Mouse (Mus musculus) layer of hippocampus, adult 18-20 months (tissue): ENCODE measurements around the gene Enah. TPM values are rescaled to one million over a fixed set of nuclear protein-coding genes. Genes with fewer than 3 reads are reported as not detected.

Experiments used
- DNase-seq, 2 experiments: peaks; one replicate each; pipeline ENCODE4 v3.0.0; 2022; ENCODE audit warnings: low spot score in 2 of 2
- total RNA-seq, 2 experiments: library from RNA; stranded (reverse); gene quantifications; 2 replicates each; pipeline ENCODE4 v1.2.3; 2021

Gene Enah
- total RNA-seq, 2 experiments from 2014 or later = 183 to 190 TPM

- DNase-seq = no peak
Observed at GRCm38 (mm10) chr1:182028231-182029210, 8.7 kb upstream of the Enah start.

- DNase-seq = no peak
Observed at GRCm38 (mm10) chr1:182027426-182027979, 7.7 kb upstream of the Enah start.

DNA sequence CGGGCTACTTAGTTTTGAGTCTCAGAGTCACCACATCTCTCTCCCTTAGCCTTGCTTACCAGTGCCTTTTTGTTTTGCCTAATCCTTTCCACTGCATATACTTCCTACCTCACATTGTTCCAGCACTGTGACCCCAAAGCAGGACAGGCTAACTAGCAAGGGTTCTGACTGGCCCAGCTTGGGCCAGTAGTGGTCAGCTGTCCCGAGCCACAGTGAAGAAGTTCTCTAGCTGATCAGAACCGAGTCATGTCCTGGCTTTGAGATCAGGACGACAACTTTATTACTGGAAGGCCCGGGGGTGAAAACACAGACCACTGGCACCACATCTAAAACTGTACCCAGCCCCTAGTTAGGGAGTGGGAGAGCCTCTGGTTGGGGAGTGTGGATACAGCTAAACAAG is 7.0 kb upstream of the Enah start:
- no peak for DNase-seq

GRCm38 (mm10) chr1:182026120-182026519 is 6.3 kb upstream of the Enah start:
- no peak for DNase-seq

- DNase-seq = no peak
Observed at GRCm38 (mm10) chr1:182021691-182022299, 2.0 kb upstream of the Enah start.

DNA sequence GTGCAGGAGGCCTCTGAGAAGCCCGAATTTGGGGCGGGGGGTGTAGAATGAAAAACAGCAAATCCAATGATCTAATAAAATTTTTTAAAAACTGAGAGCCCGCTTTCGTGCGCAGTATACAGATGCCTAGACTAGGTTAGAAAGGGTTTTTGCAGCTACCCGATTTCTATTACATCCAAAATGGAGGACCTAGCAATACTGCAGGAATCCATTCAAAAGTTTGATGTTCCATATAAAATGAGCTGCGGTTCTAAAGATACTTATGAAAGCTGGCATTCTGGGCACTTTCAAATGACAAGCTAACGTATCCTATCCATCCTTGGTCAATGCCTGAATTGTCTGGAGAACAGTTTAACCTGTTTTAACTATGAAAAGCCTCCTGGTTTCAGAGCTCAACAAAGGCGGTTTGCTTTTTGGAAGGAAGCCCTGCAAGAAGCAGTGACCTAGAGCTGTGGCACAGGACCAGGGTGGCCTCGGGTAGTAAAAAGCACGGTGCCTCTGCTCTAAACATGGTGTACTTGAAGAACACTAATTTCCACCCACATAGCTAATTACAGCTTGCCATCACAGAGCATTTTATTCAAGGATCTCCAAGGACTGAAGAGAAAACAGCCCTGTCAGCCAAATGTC is 1.2 kb upstream of the Enah start:
- DNase-seq = peak in 1 of 2 experiments; percentile 49

DNA sequence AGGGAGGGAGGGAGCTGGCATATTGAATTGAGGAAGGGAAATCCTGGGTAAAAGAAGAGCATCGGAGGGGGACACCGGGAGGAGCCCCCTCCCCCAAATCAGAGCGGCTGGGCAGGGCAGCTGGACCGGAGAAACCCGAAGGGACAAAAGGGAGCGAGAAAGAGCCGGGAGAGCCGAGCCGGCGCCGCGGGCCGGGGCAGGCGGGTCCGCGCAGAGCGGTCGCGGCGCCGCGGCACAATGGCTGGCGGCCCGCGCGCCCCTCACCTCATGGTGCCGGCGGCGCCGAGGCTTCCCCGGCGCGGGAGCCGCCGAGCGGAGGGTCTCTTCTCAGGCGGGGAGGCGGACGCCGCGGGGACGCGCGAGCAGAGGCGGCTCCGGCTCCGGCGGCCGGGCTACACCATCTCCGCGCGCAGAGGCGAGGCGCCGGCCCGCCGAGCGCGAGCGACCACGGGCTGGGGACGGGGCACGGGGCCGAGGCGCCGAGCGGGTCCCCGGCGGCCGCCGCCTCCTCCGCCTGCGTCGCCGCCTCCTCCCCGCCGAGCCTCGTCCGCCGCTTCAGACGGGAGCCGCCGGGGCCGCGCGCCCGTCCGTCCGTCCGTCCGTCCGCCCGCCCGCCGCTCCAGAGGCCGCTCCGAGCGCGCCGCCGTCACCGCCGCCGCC is 394 bp downstream of the Enah start:
- peak in 1 of 2 experiments; percentile 12 for DNase-seq

DNA sequence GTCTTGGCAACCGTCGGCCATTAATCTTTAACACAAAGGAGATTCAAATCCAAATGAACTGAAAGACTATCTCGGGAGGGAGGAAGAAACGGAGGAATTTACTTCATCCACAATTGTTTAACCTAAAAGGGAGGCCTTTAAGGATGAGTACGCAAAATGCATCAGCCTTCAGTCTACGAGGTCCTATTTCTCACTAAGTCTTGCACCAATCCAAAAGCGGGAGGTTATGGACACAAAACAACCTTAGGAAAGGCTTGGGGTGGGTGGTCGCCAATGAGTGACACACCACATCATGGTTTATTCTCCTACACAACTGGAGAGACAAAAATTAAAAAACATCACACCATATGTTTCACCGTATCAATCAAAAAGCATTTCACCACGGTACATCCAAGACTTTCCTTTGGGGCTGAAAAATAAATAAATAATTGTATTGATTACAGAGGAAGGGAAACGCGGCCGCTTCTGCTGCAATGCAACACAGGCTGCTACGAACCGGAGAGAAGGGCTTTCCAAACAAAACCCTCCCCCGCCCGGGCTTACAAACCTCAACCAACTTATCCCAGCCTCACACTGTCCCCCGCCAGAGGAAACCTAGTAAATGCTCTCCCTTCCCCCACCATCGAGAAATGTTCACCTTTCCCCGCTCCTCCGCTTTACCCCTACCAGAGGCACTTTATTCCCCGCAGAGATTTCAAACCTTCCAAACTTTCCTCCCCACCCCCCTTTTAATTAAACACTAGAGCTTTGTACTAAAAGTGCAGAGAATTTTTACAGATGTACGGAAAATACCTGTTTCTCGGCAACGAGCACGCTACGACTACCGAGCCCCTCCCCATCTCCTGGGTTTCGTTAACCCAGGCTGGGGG is 1.2 kb downstream of the Enah start:
- peak in 1 of 2 experiments; percentile 65 for DNase-seq

- DNase-seq = no peak
Observed at GRCm38 (mm10) chr1:182005831-182006230, 14.0 kb downstream of the Enah start.

DNA sequence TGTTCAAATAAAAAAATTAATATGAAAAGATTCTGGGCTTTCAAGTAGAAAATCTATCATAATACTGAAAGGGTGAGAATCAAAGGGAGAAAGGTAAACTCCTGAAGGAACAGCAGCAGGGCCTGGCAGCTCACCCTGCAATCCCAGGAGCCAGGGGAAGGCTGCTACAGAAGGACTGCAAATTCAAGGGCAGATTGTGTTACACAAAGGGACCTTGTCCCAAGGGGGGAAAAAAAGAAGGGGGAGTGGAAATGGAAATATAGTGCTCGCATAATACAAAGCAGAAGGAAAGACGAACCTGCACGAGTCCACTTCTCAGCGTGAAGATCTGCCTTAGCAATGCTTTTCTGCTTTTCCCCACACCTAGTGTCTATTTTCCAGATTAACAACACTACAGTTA is 21.1 kb downstream of the Enah start:
- no peak for DNase-seq

GRCm38 (mm10) chr1:181997791-181998190 is 22.0 kb downstream of the Enah start:
- no peak for DNase-seq

GRCm38 (mm10) chr1:181993597-181993996 is 26.2 kb downstream of the Enah start:
- DNase-seq = peak in 1 of 2 experiments; percentile 26

- DNase-seq = no peak
Observed at GRCm38 (mm10) chr1:181988367-181988766, 31.4 kb downstream of the Enah start.

GRCm38 (mm10) chr1:181987226-181987625 is 32.6 kb downstream of the Enah start:
- DNase-seq = no peak

- DNase-seq = no peak
Observed at GRCm38 (mm10) chr1:181985880-181986279, 33.9 kb downstream of the Enah start.

DNA sequence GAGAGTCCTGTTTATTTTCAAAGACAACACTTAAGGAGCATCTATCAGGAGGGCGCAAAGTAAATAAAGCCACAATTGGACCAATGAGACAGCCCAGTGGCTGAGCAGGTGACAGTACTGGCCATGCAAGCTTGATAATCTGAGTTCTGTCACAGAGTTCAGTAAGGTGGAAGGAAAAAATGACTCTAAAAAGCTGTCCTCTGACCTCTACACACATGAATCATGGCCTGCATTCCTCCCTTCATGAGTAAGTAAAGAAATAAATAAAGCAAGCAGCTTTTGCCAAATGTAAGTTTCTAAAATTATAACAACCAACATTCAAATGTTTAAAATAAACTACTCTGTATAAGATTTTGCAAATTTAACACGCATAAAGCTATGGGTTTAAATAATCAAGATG is 35.0 kb downstream of the Enah start:
- DNase-seq = no peak

GRCm38 (mm10) chr1:181980017-181980719 is 39.6 kb downstream of the Enah start:
- DNase-seq = peak in 1 of 2 experiments; percentile 46

DNA sequence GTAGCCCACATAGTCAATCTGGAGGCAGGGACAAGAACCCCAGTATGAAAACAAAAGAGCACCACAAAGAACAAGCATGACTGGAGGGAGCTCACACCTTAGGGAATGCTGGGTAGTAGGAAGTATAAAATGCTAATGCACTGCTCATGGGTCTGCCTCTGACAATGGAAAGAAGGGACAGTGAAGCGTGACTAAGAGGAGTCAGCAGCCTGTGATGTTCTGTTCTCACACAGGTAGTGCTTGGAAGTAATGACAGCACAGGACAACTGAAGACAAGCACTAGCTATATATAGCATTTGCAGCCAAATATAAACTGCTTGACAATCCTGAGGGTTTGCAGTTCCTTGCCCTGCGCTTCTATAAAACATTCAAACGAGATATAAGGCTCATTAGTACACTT is 44.3 kb downstream of the Enah start:
- DNase-seq = peak in 1 of 2 experiments; percentile 20

GRCm38 (mm10) chr1:181974897-181975296 is 44.9 kb downstream of the Enah start:
- DNase-seq = no peak
